Mouse (Mus musculus) MEL (cell line): ENCODE measurements around the gene C1ra.

Source experiments
- CTCF ChIP-seq, 3 experiments: IDR thresholded peaks in 2 of 3; conservative IDR thresholded peaks in 1 of 3; 2 replicates each; pipeline ENCODE4 v1.5.1; 2011 to 2012; ENCODE audit warnings: low read length in 3 of 3, low read depth in 2 of 3, mild to moderate bottlenecking in 2 of 3, improper control_type of control experiment in 1 of 3, inconsistent platforms in 1 of 3, mixed read lengths in 1 of 3, moderate library complexity in 1 of 3; ENCODE audit not compliant: control insufficient read depth in 1 of 3, insufficient read depth in 1 of 3, poor library complexity in 1 of 3, severe bottlenecking in 1 of 3
- EP300 ChIP-seq, 2 experiments: IDR thresholded peaks; 2 replicates each; pipeline ENCODE4 v1.6.1; 2011; ENCODE audit warnings: improper control_type of control experiment in 2 of 2, low read length in 2 of 2, low read depth in 1 of 2, mild to moderate bottlenecking in 1 of 2
- JUND ChIP-seq: IDR thresholded peaks from 2 replicates; pipeline ENCODE4 v1.6.1; 2011; ENCODE audit warnings: low read depth, mild to moderate bottlenecking, improper control_type of control experiment, low read length
- KAT2A ChIP-seq: conservative IDR thresholded peaks from 2 replicates; pipeline ENCODE4 v1.6.1; 2012; ENCODE audit warnings: low read depth, low read length, improper control_type of control experiment, inconsistent platforms
- MAX ChIP-seq: IDR thresholded peaks from 2 replicates; pipeline ENCODE4 v1.6.1; 2011; ENCODE audit warnings: low read length, improper control_type of control experiment
- POLR2A ChIP-seq, 2 experiments: IDR thresholded peaks; 2 replicates each; pipeline ENCODE4 v1.6.1; 2011 to 2012; ENCODE audit warnings: low read length in 2 of 2, mild to moderate bottlenecking in 2 of 2, control low read depth in 1 of 2, improper control_type of control experiment in 1 of 2, low read depth in 1 of 2, moderate library complexity in 1 of 2; ENCODE audit not compliant: control insufficient read depth in 1 of 2, insufficient read depth in 1 of 2, poor library complexity in 1 of 2
- POLR2AphosphoS2 ChIP-seq: IDR thresholded peaks from 2 replicates; pipeline ENCODE4 v1.6.1; 2011; ENCODE audit warnings: low read length, improper control_type of control experiment
- RAD21 ChIP-seq: IDR thresholded peaks from 2 replicates; pipeline ENCODE4 v1.6.1; 2011; ENCODE audit warnings: mild to moderate bottlenecking, low read depth, low read length, improper control_type of control experiment
- SMC3 ChIP-seq: IDR thresholded peaks from 2 replicates; pipeline ENCODE4 v1.6.1; 2011; ENCODE audit warnings: low read depth, low read length, improper control_type of control experiment
- TAL1 ChIP-seq: IDR thresholded peaks from 2 replicates; pipeline ENCODE4 v1.6.1; 2012; ENCODE audit warnings: mild to moderate bottlenecking, inconsistent platforms, low read length, moderate library complexity, mixed read lengths
- TBP ChIP-seq: IDR thresholded peaks from 2 replicates; pipeline ENCODE4 v1.8.0; 2011; ENCODE audit warnings: low read depth, low read length, improper control_type of control experiment
- ZMIZ1 ChIP-seq: IDR thresholded peaks from 2 replicates; pipeline ENCODE4 v1.6.1; 2012; ENCODE audit warnings: low read depth, mild to moderate bottlenecking, inconsistent platforms, low read length, improper control_type of control experiment, moderate library complexity

DNA sequence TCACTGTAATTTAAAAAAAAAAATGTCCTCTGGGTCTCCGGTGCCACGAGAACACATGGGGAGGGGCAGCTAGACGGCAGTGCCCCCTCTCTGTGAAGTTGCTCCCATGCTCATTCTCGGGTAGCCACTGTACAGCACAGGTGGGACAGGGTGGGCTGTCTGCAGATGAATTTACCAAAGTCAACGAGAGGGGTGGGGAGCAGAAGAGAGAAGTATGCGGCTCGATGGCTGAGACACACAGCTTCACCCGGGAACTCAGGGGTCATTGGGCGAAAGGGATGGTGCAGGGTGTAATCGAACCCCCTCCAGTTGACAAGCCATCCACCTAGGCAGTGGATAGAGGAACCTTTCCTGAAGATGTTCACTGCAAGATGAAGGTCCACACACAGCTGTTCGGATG, 35.4 kb upstream of the C1ra start:
- TF ChIP-seq POLR2AphosphoS2: no peak
- no peak for TF ChIP-seq CTCF (IDR thresholded peaks at IDR 0.05 in 2 of 3, conservative IDR thresholded peaks at IDR 0.05 in 1 of 3; ENCODE audit: control insufficient read depth in 1 of 3, insufficient read depth in 1 of 3, low read depth in 2 of 3, low read length in 3 of 3, poor library complexity in 1 of 3, severe bottlenecking in 1 of 3)
- 0 out of 4 replicates have a peak, but pooled peaks of 1 of the 2 experiments have one; percentile 28 for TF ChIP-seq POLR2A (IDR thresholded peaks at IDR 0.05; ENCODE audit: control insufficient read depth in 1 of 2, insufficient read depth in 1 of 2, low read depth in 1 of 2, low read length in 2 of 2, poor library complexity in 1 of 2)
- no peak for TF ChIP-seq JUND
- no peak for TF ChIP-seq TBP
- no peak for TF ChIP-seq TAL1
- no peak for TF ChIP-seq ZMIZ1
- no peak for TF ChIP-seq SMC3
- TF ChIP-seq RAD21: no peak
- no peak for TF ChIP-seq KAT2A
- no peak for TF ChIP-seq MAX
- TF ChIP-seq EP300 (IDR thresholded peaks at IDR 0.05; ENCODE audit: low read depth in 1 of 2, low read length in 2 of 2): no peak
